ENCODE assay signal across 8 mouse cellular contexts in the genomic region with DNA sequence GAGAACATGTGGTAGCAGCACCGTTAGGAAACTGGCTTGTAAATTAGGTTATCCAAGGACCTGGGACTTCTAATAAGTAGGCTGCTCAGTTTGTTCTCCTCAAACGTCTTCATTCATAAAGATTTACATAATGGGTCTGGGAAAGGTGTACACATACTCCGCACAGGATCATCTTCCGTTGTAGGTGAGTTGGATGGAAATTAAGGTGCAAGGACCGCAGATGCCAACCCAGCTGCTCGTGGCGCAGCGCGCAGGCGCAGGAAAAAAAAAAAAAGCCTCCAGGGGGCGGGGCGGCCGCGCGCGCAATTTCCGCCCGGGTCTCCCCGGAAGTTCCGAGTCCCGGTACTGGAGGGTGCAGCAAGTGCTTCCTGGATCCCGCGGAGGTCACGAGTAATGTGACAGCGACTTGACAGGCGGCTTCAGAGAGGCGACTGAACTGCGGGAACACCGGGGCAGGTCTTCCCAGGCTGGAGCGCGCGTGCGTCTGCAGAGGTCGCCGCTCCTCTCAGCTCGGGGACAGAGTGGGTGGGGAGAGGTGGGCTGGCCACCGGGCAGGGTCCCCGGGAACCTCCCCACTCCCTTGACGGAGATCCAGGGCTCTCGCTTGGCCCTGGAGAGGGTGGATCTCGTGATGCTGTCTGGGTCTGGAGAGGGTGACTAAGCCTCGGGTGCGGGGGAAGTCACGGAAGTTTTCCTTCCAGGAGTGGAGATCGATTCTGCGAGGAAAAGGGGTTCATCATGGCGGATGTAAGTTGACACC. TPM values are rescaled to one million over a fixed set of nuclear protein-coding genes. Genes with fewer than 3 reads are reported as not detected.
DNase-seq lines count a peak whose midpoint lies in the region; ATAC-seq lines count a peak whose summit lies in the region.

TSS of gene Lamtor3 (plus strand) at position 335 of the 760 bp plus-strand sequence.

- DNase-seq in adipocyte (ENCODE audit: low spot score), result peak; percentile 92
- DNase-seq in embryo, embryonic 10 days (ENCODE audit: low spot score), result peak; percentile 70
- peak; percentile 89 for DNase-seq in gastrocnemius, postnatal 14 days
- DNase-seq in left cerebral cortex, postnatal 10 days (ENCODE audit: extremely low spot score in 1 of 2, low spot score in 2 of 2), result peak; percentile 83 to 90
- peak; percentile 86 for DNase-seq in right cerebral cortex, postnatal 25 days
- DNase-seq in urinary bladder, postnatal 4 days (ENCODE audit: low spot score in 2 of 2), result peak; percentile 85 to 90

- intact Hi-C loops in gastrocnemius, postnatal 14 days (cut with DNase I; ENCODE audit: low total_unique reads), result no loop called here
- intact Hi-C loops in left cerebral cortex, postnatal 10 days (cut with DNase I), result loop anchor here (5.0 kb wide), 1 partner anchor 51 kb away; the partner anchor contains the start of gene Dnajb14

- ATAC-seq in inflammation-experienced regulatory T-cells, adult 6 months, result peak; percentile 97
- peak; percentile 98 for ATAC-seq in megakaryocyte-erythroid progenitor cell, adult 5-6 weeks (replicated peaks; ENCODE audit: low FRiP score, low TSS enrichment, poor library complexity, severe bottlenecking)

RNA-seq across cellular contexts. Expression of gene Lamtor3, which starts in this region (rescaled TPM):
- 10 to 100 TPM; 47.3 to 51.2 TPM for total RNA-seq in gastrocnemius, postnatal 14 days (2021)
- polyA plus RNA-seq in inflammation-experienced regulatory T-cells, adult 6 months (2017; shearing (Covaris generic)), result 100 to 1,000 TPM in 1 of 3 experiments, 10 to 100 TPM in 2; 65.0 to 110 (median 74.0) TPM
- total RNA-seq in left cerebral cortex, postnatal 10 days (2021), result 10 to 100 TPM; 66.2 to 68.8 TPM
- total RNA-seq in megakaryocyte-erythroid progenitor cell, adult 5-6 weeks (2014; fragmentation: Nextera tagmentation), result 65.7 and 77.2 TPM in 2 replicates
- total RNA-seq in megakaryocyte-erythroid progenitor cell, adult 5-6 weeks (2017), result 81.7 and 82.1 TPM in 2 replicates

Comparison
In these comparisons a context has a peak if more than half of its experiments do, and no peak if none do; other contexts are left out.
1. Peak in every context shown above with its lines: DNase-seq and ATAC-seq.